In the genomic region with DNA sequence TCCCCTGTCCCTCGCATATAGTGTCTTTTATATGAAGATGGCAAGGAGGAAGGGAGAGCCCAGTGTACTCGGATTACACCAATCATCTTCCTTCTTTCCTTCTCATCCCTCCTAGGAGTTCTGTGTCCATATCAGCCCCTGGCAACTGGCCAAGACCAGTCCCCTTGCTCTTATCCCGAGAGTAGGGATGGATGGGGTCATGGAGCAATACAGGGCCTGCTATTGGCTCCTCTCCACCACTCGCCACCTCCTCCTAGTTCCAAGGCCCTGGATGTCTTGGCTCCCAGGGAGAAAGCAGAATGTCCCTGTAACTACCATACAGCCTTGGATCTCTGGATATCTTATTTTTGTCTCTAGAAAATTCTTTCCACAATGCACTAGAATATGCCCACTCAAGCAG, we compare ENCODE assay signal across 23 mouse cellular contexts.
"Had no signal": no experiment of that assay in that cellular context is flagged by ENCODE, and none has a peak within 500 bp of the region (broad histone marks: within the 10 kb centered on the region; RNA-seq: fewer than 3 reads in every experiment).

No protein-coding gene starts in this region.

- H3K9me3 ChIP-seq: kidney, embryonic 15.5 days; limb, embryonic 12.5 days; limb, embryonic 15.5 days; midbrain, embryonic 12.5 days; midbrain, embryonic 15.5 days; neural tube, embryonic 12.5 days; neural tube, embryonic 15.5 days; stomach, embryonic 15.5 days had no signal

- H3K4me3 ChIP-seq: kidney, embryonic 15.5 days; limb, embryonic 12.5 days; limb, embryonic 15.5 days; midbrain, embryonic 12.5 days; midbrain, embryonic 15.5 days; neural tube, embryonic 12.5 days; neural tube, embryonic 15.5 days; stomach, embryonic 15.5 days had no signal

- H3K36me3 ChIP-seq: midbrain, embryonic 12.5 days; midbrain, embryonic 15.5 days; neural tube, embryonic 12.5 days; neural tube, embryonic 15.5 days had no signal

- DNase-seq: kidney, adult 2 months; kidney, postnatal 10 days; kidney, postnatal 36 days; left cerebral cortex, postnatal 4 days; liver, postnatal 0 days; retina, postnatal 1 day; right cerebral cortex, postnatal 25 days; spleen, adult 18-20 months; thymus, adult 2 months; thymus, postnatal 14 days; thymus, postnatal 4 days had no signal

- H3K4me2 ChIP-seq: kidney, embryonic 15.5 days; limb, embryonic 12.5 days; limb, embryonic 15.5 days; liver, embryonic 11.5 days; midbrain, embryonic 12.5 days; midbrain, embryonic 15.5 days; neural tube, embryonic 12.5 days; neural tube, embryonic 15.5 days; stomach, embryonic 15.5 days had no signal

- H3K27ac ChIP-seq: kidney, embryonic 15.5 days; limb, embryonic 12.5 days; limb, embryonic 15.5 days; liver, embryonic 14.5 days; macrophage; midbrain, embryonic 12.5 days; midbrain, embryonic 15.5 days; neural tube, embryonic 12.5 days; neural tube, embryonic 15.5 days; stomach, embryonic 15.5 days had no signal

- ATAC-seq: intestine, postnatal 0 days; liver, postnatal 0 days; midbrain, embryonic 15.5 days had no signal

- H3K27me3 ChIP-seq: kidney, embryonic 15.5 days; limb, embryonic 12.5 days; limb, embryonic 15.5 days; midbrain, embryonic 12.5 days; midbrain, embryonic 15.5 days; neural tube, embryonic 12.5 days; neural tube, embryonic 15.5 days; stomach, embryonic 15.5 days had no signal

- H3K9ac ChIP-seq: kidney, embryonic 15.5 days; limb, embryonic 12.5 days; limb, embryonic 15.5 days; liver, embryonic 14.5 days; liver, postnatal 0 days; midbrain, embryonic 12.5 days; midbrain, embryonic 15.5 days; neural tube, embryonic 12.5 days; neural tube, embryonic 15.5 days; stomach, embryonic 15.5 days had no signal

- H3K4me1 ChIP-seq: limb, embryonic 12.5 days; midbrain, embryonic 12.5 days; neural tube, embryonic 12.5 days; stomach, embryonic 15.5 days had no signal
